Mouse (Mus musculus): Measurements from ENCODE around the gene Diras2.

DNA sequence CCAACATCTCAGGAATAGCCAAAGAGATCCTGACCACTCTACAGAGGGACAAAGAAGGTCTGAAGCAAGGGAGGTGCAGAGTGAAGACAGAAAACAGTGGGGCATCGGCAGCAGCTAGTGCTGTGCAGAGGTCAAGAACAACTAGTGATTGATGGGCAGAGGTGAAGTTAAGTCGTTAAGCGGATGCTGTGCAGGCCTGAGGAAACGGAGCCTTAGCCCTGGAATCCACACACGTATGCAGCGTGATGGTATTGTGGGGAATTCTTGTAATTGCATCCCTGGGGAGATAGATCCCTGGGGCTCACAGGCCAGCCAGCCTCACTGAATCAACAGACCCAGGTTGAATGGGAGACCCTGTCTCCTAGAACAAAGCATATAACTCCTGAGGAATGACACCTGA is 9.9 kb downstream of the Diras2 start:
- TF ChIP-seq POLR2A (IDR thresholded peaks at IDR 0.05; ENCODE audit: control insufficient read depth, extremely low read depth, insufficient read depth, low read length, poor library complexity) (no peak), CTCF (IDR thresholded peaks at IDR 0.05; ENCODE audit: borderline replicate concordance, control insufficient read depth, extremely low read depth, insufficient read depth, low read length, poor library complexity) (no peak)

Measured in thymus, adult 2 months (tissue).